Mouse (Mus musculus): Measurements from ENCODE around the gene Rtca. TPM values are rescaled to one million over a fixed set of nuclear protein-coding genes. Genes with fewer than 3 reads are reported as not detected.

The Rtca gene
- polyA plus RNA-seq, 1 experiment, result 102 TPM

GRCm38 (mm10) chr3:116465709-116466108 is 42.3 kb downstream of the Rtca start:
- WGBS, result 93% methylated on average over 12 of the region's 12 CpGs
- DNase-seq, result no peak
- H3K4me3 ChIP-seq (replicated peaks; ENCODE audit: insufficient read depth, low read depth, low read length), result no peak overlapping the region

DNA sequence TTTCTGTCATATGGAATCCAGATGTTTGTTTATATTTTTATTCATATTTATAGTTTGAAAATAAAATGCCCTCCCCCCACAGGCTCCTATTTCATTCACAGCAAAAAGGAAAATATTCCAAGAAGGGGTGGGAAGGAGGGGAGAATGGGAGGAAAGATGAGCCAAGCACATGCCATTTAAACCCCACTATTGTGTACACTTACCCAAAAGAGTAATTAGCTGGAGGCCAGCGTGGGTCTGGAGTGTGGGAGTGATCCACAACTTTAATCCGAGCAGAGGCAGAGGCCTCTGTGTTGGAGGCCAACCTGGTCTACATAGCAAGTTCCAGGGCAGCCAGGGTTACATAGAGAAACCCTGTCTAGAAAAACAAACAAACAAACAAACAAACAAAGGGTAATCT is 43.7 kb downstream of the Rtca start:
- 49% methylated on average over 2 of the region's 2 CpGs for WGBS
- TF ChIP-seq CTCF (IDR thresholded peaks at IDR 0.05; ENCODE audit: borderline replicate concordance, insufficient read depth, low read depth, low read length) (no peak), POLR2A (IDR thresholded peaks at IDR 0.05; ENCODE audit: borderline replicate concordance, insufficient read depth, low read length) (no peak)
- Histone ChIP-seq H3K27me3 (ENCODE audit: control insufficient read depth, insufficient read depth, low read length) (no peaks in the 10 kb centered on the region), H3K27ac (ENCODE audit: insufficient read depth, low read length) (no peak overlapping the region), H3K4me1 (ENCODE audit: control insufficient read depth, insufficient read depth, low read length) (no peaks in the 10 kb centered on the region), H3K4me3 (replicated peaks; ENCODE audit: insufficient read depth, low read depth, low read length) (no peak overlapping the region)
- no peak for DNase-seq

More at GRCm38 (mm10) chr3:116465709-116466108, 42.3 kb downstream of the Rtca start:
- Histone ChIP-seq H3K4me1 (ENCODE audit: control insufficient read depth, insufficient read depth, low read length) (no peaks in the 10 kb centered on the region), H3K27ac (ENCODE audit: insufficient read depth, low read length) (no peak overlapping the region), H3K27me3 (ENCODE audit: control insufficient read depth, insufficient read depth, low read length) (no peaks in the 10 kb centered on the region)
- TF ChIP-seq CTCF (IDR thresholded peaks at IDR 0.05; ENCODE audit: borderline replicate concordance, insufficient read depth, low read depth, low read length) (no peak), POLR2A (IDR thresholded peaks at IDR 0.05; ENCODE audit: borderline replicate concordance, insufficient read depth, low read length) (no peak)

- 79% methylated on average over 4 of the region's 4 CpGs for WGBS
- H3K27ac ChIP-seq (ENCODE audit: insufficient read depth, low read length), result no peak overlapping the region
- no peaks in the 10 kb centered on the region for H3K4me1 ChIP-seq (ENCODE audit: control insufficient read depth, insufficient read depth, low read length)
- TF ChIP-seq POLR2A (IDR thresholded peaks at IDR 0.05; ENCODE audit: borderline replicate concordance, insufficient read depth, low read length) (no peak), CTCF (IDR thresholded peaks at IDR 0.05; ENCODE audit: borderline replicate concordance, insufficient read depth, low read depth, low read length) (no peak)
- no peaks in the 10 kb centered on the region for H3K27me3 ChIP-seq (ENCODE audit: control insufficient read depth, insufficient read depth, low read length)
- H3K4me3 ChIP-seq (replicated peaks; ENCODE audit: insufficient read depth, low read depth, low read length), result no peak overlapping the region
- no peak for DNase-seq
Observed at GRCm38 (mm10) chr3:116461053-116461452, 47.0 kb downstream of the Rtca start.

- WGBS, result 89% methylated on average over 1 of the region's 1 CpGs
- no peaks in the 10 kb centered on the region for H3K4me1 ChIP-seq (ENCODE audit: control insufficient read depth, insufficient read depth, low read length)
- no peak overlapping the region for H3K27ac ChIP-seq (ENCODE audit: insufficient read depth, low read length)
- no peak for DNase-seq
- TF ChIP-seq POLR2A (IDR thresholded peaks at IDR 0.05; ENCODE audit: borderline replicate concordance, insufficient read depth, low read length) (no peak), CTCF (IDR thresholded peaks at IDR 0.05; ENCODE audit: borderline replicate concordance, insufficient read depth, low read depth, low read length) (no peak)
- no peaks in the 10 kb centered on the region for H3K27me3 ChIP-seq (ENCODE audit: control insufficient read depth, insufficient read depth, low read length)
- H3K4me3 ChIP-seq (replicated peaks; ENCODE audit: insufficient read depth, low read depth, low read length), result no peak overlapping the region
Observed at GRCm38 (mm10) chr3:116454529-116454928, 53.5 kb downstream of the Rtca start.

DNA sequence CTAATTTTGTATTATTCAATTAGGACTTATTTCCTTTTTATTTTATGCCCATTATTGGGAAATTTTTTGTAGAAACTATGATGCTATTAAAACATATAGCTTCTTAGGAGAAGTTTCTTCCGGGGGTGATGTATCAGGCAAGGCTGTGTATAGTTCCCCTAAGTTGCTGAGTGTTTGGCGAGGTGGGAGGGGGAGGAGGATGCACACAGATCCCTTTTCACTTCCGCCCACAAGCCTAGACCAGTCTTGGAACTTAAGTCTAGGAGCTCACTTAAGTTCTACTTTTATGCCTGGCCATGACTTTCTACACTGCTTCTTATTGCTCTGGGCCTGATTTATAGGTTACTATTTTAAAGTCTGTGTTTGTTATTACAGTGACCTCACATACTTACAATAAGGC is 57.3 kb downstream of the Rtca start:
- no peaks in the 10 kb centered on the region for H3K4me1 ChIP-seq (ENCODE audit: control insufficient read depth, insufficient read depth, low read length)
- DNase-seq, result no peak
- TF ChIP-seq POLR2A (IDR thresholded peaks at IDR 0.05; ENCODE audit: borderline replicate concordance, insufficient read depth, low read length), result no peak
- TF ChIP-seq CTCF (IDR thresholded peaks at IDR 0.05; ENCODE audit: borderline replicate concordance, insufficient read depth, low read depth, low read length), result no peak
- 90% methylated on average over 3 of the region's 3 CpGs for WGBS
- H3K4me3 ChIP-seq (replicated peaks; ENCODE audit: insufficient read depth, low read depth, low read length), result no peak overlapping the region
- no peak overlapping the region for H3K27ac ChIP-seq (ENCODE audit: insufficient read depth, low read length)
- no peaks in the 10 kb centered on the region for H3K27me3 ChIP-seq (ENCODE audit: control insufficient read depth, insufficient read depth, low read length)

DNA sequence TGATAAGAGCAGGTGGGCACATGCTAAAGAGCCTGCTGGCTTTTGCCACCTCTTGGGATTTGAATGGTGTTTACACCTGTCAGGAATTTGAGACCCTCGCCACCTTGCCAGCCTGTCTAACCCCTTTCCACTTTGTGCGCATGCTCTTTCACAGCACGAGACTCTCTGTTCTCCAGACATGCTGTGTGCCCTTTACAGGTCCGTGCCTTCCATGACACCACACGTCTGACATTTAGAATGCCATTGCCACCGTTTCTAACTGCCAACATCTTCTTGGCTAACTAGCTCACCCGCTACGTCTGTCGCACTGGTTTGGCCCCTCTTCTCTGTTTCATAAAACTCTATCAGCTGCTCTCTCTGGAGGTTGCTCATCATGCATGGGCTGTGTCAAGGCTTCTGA is 63.7 kb downstream of the Rtca start:
- no peak for TF ChIP-seq POLR2A (IDR thresholded peaks at IDR 0.05; ENCODE audit: borderline replicate concordance, insufficient read depth, low read length)
- no peak for TF ChIP-seq CTCF (IDR thresholded peaks at IDR 0.05; ENCODE audit: borderline replicate concordance, insufficient read depth, low read depth, low read length)
- no peaks in the 10 kb centered on the region for H3K27me3 ChIP-seq (ENCODE audit: control insufficient read depth, insufficient read depth, low read length)
- H3K27ac ChIP-seq (ENCODE audit: insufficient read depth, low read length), result no peak overlapping the region
- no peaks in the 10 kb centered on the region for H3K4me1 ChIP-seq (ENCODE audit: control insufficient read depth, insufficient read depth, low read length)
- WGBS, result 20% methylated on average over 9 of the region's 9 CpGs
- H3K4me3 ChIP-seq (replicated peaks; ENCODE audit: insufficient read depth, low read depth, low read length), result no peak overlapping the region
- DNase-seq, result no peak

DNA sequence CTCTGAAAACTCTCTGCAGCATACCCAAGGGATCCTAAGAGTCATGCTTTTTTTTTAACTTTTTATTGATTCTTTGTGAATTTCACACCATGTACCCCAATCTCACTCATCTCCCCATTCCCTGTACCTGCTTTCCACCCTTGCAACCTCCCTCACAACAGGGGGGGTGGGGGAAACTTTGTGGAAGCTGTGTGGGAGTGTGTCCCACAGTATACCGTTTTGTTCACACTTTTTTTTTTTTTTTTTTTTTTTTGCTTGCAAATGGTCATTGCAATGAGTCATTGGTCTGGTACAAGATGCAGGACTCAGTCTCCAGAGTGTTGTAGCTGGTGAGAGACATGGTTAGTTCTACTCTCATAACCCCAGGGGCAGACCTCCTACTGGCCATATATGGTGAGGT is 65.2 kb downstream of the Rtca start:
- WGBS, result 83% methylated on average over 1 of the region's 1 CpGs
- TF ChIP-seq POLR2A (IDR thresholded peaks at IDR 0.05; ENCODE audit: borderline replicate concordance, insufficient read depth, low read length), result no peak
- no peak for TF ChIP-seq CTCF (IDR thresholded peaks at IDR 0.05; ENCODE audit: borderline replicate concordance, insufficient read depth, low read depth, low read length)

DNA sequence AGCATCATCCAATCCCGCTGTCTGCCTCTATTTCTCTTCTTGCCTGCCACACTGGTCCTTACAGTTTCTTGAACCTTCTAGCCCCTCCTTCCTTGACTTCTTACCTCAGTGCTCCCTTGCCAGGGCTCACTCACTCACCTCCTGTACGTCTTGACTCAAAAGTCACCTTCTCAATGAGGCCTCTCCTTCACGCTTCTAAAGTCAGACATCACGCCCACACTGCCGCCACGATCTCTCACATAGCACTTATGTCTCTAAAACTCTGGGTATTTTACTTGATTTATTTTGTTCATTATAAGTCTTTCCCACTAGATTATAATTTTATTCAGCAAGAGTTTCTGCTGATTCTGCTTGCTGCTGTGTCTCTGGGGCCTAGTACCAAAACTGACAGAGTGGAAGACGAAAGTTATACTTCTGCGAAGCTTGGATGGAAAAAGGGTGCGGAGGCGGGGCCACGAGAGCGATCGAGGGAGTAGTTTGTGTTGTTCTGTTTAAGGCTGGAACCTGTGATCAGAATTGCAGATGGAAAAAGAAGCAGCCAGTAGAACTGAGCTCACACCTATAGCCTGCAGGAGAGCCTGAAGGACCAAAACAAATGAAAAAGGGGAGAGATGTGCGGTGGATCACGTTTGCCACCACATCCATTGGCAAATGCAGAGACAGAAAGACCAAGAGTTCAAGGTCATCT is 66.3 kb downstream of the Rtca start:
- no peak for TF ChIP-seq CTCF (IDR thresholded peaks at IDR 0.05; ENCODE audit: borderline replicate concordance, insufficient read depth, low read depth, low read length)
- TF ChIP-seq POLR2A (IDR thresholded peaks at IDR 0.05; ENCODE audit: borderline replicate concordance, insufficient read depth, low read length), result no peak
- H3K27me3 ChIP-seq (ENCODE audit: control insufficient read depth, insufficient read depth, low read length), result no peaks in the 10 kb centered on the region
- H3K27ac ChIP-seq (ENCODE audit: insufficient read depth, low read length), result no peak overlapping the region
- DNase-seq, result no peak
- H3K4me1 ChIP-seq (ENCODE audit: control insufficient read depth, insufficient read depth, low read length), result no peaks in the 10 kb centered on the region
- H3K4me3 ChIP-seq (replicated peaks; ENCODE audit: insufficient read depth, low read depth, low read length), result no peak overlapping the region
- 92% methylated on average over 15 of the region's 15 CpGs for WGBS

More for the DNA sequence above, 65.2 kb downstream of the Rtca start:
- DNase-seq, result no peak
- Histone ChIP-seq H3K27ac (ENCODE audit: insufficient read depth, low read length) (no peak overlapping the region), H3K27me3 (ENCODE audit: control insufficient read depth, insufficient read depth, low read length) (no peaks in the 10 kb centered on the region), H3K4me1 (ENCODE audit: control insufficient read depth, insufficient read depth, low read length) (no peaks in the 10 kb centered on the region), H3K4me3 (replicated peaks; ENCODE audit: insufficient read depth, low read depth, low read length) (no peak overlapping the region)

All from cerebellum, adult 2 months (tissue).